Mouse (Mus musculus): Measurements from ENCODE around the gene Aktip.

Aktip gene

GRCm38 (mm10) chr8:91199876-91200275, at the start of gene Aktip:
Aktip (minus strand) TSS chr8:91199976.
- no peak for DNase-seq (ENCODE audit: low read depth, low spot score)

- no peak for DNase-seq (ENCODE audit: low read depth, low spot score)
Measured at GRCm38 (mm10) chr8:91245821-91246454, 46.2 kb upstream of the Aktip start.

GRCm38 (mm10) chr8:91242721-91243120, 42.9 kb upstream of the Aktip start:
- DNase-seq (ENCODE audit: low read depth, low spot score): no peak

- no peak for DNase-seq (ENCODE audit: low read depth, low spot score)
Measured at GRCm38 (mm10) chr8:91241873-91242519, 42.2 kb upstream of the Aktip start.

- DNase-seq (ENCODE audit: low read depth, low spot score): no peak
Measured at GRCm38 (mm10) chr8:91241371-91241770, 41.6 kb upstream of the Aktip start.

GRCm38 (mm10) chr8:91237191-91237590, 37.4 kb upstream of the Aktip start:
- DNase-seq (ENCODE audit: low read depth, low spot score): no peak

- DNase-seq (ENCODE audit: low read depth, low spot score): no peak
Measured at GRCm38 (mm10) chr8:91234097-91234496, 34.3 kb upstream of the Aktip start.

GRCm38 (mm10) chr8:91227421-91227841, 27.7 kb upstream of the Aktip start:
- DNase-seq (ENCODE audit: low read depth, low spot score): no peak

- DNase-seq (ENCODE audit: low read depth, low spot score): no peak
Measured at GRCm38 (mm10) chr8:91224227-91224626, 24.5 kb upstream of the Aktip start.

- no peak for DNase-seq (ENCODE audit: low read depth, low spot score)
Measured at GRCm38 (mm10) chr8:91221841-91222240, 22.1 kb upstream of the Aktip start.

- DNase-seq (ENCODE audit: low read depth, low spot score): no peak
Measured at GRCm38 (mm10) chr8:91218271-91218670, 18.5 kb upstream of the Aktip start.

- no peak for DNase-seq (ENCODE audit: low read depth, low spot score)
Measured at GRCm38 (mm10) chr8:91217062-91217905, 17.5 kb upstream of the Aktip start.

- no peak for DNase-seq (ENCODE audit: low read depth, low spot score)
Measured at GRCm38 (mm10) chr8:91214287-91214686, 14.5 kb upstream of the Aktip start.

GRCm38 (mm10) chr8:91212948-91213347, 13.2 kb upstream of the Aktip start:
- no peak for DNase-seq (ENCODE audit: low read depth, low spot score)

GRCm38 (mm10) chr8:91209658-91210057, 9.9 kb upstream of the Aktip start:
- no peak for DNase-seq (ENCODE audit: low read depth, low spot score)

- DNase-seq (ENCODE audit: low read depth, low spot score): no peak
Measured at GRCm38 (mm10) chr8:91207676-91208075, 7.9 kb upstream of the Aktip start.

- no peak for DNase-seq (ENCODE audit: low read depth, low spot score)
Measured at GRCm38 (mm10) chr8:91205897-91206296, 6.1 kb upstream of the Aktip start.

GRCm38 (mm10) chr8:91201184-91201583, 1.4 kb upstream of the Aktip start:
- peak; percentile 28 for DNase-seq (ENCODE audit: low read depth, low spot score)

- DNase-seq (ENCODE audit: low read depth, low spot score): no peak
Measured at GRCm38 (mm10) chr8:91198036-91198435, 1.7 kb downstream of the Aktip start.

- no peak for DNase-seq (ENCODE audit: low read depth, low spot score)
Measured at GRCm38 (mm10) chr8:91197233-91197632, 2.5 kb downstream of the Aktip start.

- peak; percentile 46 for DNase-seq (ENCODE audit: low read depth, low spot score)
Measured at GRCm38 (mm10) chr8:91196661-91197060, 3.1 kb downstream of the Aktip start.

GRCm38 (mm10) chr8:91194081-91194480, 5.7 kb downstream of the Aktip start:
- no peak for DNase-seq (ENCODE audit: low read depth, low spot score)

- no peak for DNase-seq (ENCODE audit: low read depth, low spot score)
Measured at GRCm38 (mm10) chr8:91192941-91193340, 6.8 kb downstream of the Aktip start.

Data from ES-CJ7 (cell line).